Mouse (Mus musculus): Measurements from ENCODE around the gene Smim13. TPM values are rescaled to one million over a fixed set of nuclear protein-coding genes. Genes with fewer than 3 reads are reported as not detected.

The Smim13 gene
- 22.8 TPM for polyA plus RNA-seq (2014; fragmentation: Illumina TruSeq; extraction: RNeasy Lipid Tissue Mini Kit (QIAGEN cat#74804); ENCODE audit: low read depth, low replicate concordance)

DNA sequence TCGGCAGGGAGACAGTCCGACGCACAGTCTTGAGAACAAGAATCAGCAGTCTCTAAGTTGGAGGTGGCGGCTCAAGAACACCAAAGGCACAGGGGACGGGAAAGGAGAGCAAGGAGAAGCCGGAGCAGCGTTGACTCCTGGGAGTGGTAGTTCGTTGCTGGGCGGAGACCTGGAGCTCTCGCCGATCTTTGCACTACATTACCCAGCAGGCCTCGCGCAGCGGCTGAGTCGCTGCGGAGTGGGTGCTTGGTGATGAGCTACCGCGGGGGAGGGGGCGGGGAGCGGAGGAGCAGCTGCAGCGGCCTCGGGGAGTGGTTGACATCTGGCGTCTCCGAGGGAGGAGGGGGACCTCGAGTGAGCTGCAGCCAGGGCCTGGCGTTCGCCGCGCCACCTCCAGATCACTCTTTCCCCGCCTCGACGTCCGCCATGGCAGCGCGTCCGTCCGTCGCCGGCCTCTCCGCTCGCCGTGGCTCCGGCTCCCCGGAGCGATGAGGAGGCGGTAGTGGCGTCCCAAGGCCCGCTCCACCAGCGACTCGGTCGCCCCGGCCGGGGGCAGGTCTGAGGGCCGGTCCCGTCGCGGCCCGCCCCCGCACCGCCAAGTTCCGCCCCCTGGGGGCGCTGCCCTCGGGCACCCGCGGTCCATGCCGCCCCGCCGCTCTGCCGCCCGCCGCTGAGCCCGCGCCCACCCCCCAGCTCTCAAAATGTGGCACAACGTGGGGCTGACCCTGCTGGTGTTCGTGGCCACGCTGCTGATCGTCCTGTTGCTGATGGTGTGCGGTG, at the start of gene Smim13:
Smim13 (plus strand) TSS at position 307 of the 780 bp plus-strand sequence.

DNA sequence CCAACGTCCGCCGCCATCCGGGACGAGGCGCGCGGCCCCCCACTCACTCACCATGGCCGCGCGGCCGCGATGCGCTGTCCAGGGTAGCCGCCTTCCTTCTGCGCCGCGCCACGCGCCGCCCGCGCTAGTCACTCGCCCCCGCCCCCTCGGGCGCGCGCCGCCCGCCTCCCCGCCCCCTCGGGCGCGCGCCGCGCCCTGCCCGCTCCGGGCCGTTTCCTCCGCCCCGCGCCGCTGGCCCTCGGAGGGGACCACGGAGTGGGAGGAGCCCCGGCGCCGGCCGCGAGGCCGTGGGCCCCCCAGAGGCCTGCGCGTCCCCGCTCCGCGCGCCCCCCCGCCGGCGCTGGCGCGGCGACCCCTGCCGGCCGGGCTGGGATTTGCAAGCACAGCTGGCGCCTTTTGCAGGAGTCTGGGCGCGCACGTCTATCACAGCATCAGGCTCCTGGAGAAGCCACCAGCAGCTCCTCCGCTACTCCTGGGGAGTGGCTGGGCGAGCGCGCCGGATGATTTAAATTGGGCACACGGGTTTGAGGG, 29.3 kb upstream of the Smim13 start, which contains the start of gene Elovl2:
Elovl2 (minus strand) TSS at position 102 of the 531 bp plus-strand sequence.

GRCm38 (mm10) chr13:41273927-41274650, 24.4 kb downstream of the Smim13 start, which contains the start of gene Gm17364:
Gene Gm17364 (minus strand): TSS chr13:41273977.

Other genes starting within 250 kb of the Smim13 start
- gene Pak1ip1, start 248.8 kb upstream of the Smim13 start, polyA plus RNA-seq (2014; fragmentation: Illumina TruSeq; extraction: RNeasy Lipid Tissue Mini Kit (QIAGEN cat#74804); ENCODE audit: low read depth, low replicate concordance), result 53.4 TPM
- 47.9 TPM for gene Tmem14c, start 233.6 kb upstream of the Smim13 start, polyA plus RNA-seq (2014; fragmentation: Illumina TruSeq; extraction: RNeasy Lipid Tissue Mini Kit (QIAGEN cat#74804); ENCODE audit: low read depth, low replicate concordance)
- gene Mak, start 170.1 kb upstream of the Smim13 start, polyA plus RNA-seq (2014; fragmentation: Illumina TruSeq; extraction: RNeasy Lipid Tissue Mini Kit (QIAGEN cat#74804); ENCODE audit: low read depth, low replicate concordance), result not detected
- gene Gcm2, start 138.8 kb upstream of the Smim13 start, polyA plus RNA-seq (2014; fragmentation: Illumina TruSeq; extraction: RNeasy Lipid Tissue Mini Kit (QIAGEN cat#74804); ENCODE audit: low read depth, low replicate concordance), result not detected
- not detected for gene Sycp2l, start 135.5 kb upstream of the Smim13 start, polyA plus RNA-seq (2014; fragmentation: Illumina TruSeq; extraction: RNeasy Lipid Tissue Mini Kit (QIAGEN cat#74804); ENCODE audit: low read depth, low replicate concordance)
- gene Elovl2, start 29.4 kb upstream of the Smim13 start, polyA plus RNA-seq (2014; fragmentation: Illumina TruSeq; extraction: RNeasy Lipid Tissue Mini Kit (QIAGEN cat#74804); ENCODE audit: low read depth, low replicate concordance), result 79.8 TPM
- gene Gm17364, start 24.1 kb downstream of the Smim13 start, polyA plus RNA-seq (2014; fragmentation: Illumina TruSeq; extraction: RNeasy Lipid Tissue Mini Kit (QIAGEN cat#74804); ENCODE audit: low read depth, low replicate concordance), result not detected
- gene Nedd9, start 237.5 kb downstream of the Smim13 start, polyA plus RNA-seq (2014; fragmentation: Illumina TruSeq; extraction: RNeasy Lipid Tissue Mini Kit (QIAGEN cat#74804); ENCODE audit: low read depth, low replicate concordance), result 44.1 TPM